Mouse (Mus musculus): ENCODE measurements around the gene Krt7.

Krt7 gene

DNA sequence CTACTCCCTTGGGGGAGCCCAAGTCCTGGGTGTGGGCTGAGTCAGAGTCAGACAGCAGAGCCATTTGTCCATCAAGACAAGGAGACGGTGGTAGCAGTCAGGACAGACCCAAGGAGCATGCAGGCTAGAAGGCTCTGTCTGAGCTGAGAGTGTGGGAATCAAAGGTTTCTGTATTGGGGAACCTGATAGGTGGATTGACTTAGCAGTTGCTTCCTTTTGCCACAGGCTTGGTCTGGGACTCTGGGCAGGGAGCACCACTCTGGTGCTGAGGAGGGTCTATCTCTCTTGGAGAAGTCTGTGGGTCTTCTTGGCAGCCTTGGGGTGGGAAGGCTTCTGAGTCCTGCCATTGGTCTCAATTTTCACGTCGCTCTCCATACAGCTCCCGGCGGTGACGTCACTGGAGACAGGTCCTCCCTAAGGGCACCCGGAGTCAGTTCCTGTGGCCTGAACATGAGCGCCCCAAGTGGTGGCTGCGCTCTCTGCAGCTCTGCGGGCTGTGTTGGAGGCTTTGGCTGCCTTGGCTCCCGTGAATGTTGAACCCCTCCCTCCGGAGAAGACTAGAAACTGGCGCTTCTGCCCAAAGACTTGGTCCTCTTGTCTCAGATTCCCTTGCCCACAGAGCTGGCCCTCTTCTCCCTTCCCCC is 42.4 kb downstream of the Krt7 start:
- DNase-seq = peak; percentile 44 to 47

DNA sequence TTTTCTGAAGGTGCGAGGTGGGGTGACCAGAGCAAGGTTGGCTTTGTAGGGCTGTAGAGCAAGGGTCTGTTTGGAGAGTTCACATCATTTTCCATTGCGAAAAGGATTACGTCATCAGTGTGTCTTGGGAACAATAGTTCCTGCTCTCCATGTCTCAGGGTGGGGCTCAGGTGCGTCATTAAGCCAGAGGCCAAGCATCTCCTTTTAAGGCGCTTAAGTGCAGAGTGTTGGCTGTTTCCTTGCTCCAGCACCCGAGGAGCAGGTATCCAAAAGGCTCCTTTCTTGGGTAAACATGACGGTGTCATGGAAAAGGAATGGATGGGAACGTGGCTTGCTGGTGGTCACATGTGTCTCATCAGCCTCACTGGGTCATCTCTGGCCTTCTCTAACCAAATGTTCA is 43.9 kb downstream of the Krt7 start:
- DNase-seq = no peak

DNA sequence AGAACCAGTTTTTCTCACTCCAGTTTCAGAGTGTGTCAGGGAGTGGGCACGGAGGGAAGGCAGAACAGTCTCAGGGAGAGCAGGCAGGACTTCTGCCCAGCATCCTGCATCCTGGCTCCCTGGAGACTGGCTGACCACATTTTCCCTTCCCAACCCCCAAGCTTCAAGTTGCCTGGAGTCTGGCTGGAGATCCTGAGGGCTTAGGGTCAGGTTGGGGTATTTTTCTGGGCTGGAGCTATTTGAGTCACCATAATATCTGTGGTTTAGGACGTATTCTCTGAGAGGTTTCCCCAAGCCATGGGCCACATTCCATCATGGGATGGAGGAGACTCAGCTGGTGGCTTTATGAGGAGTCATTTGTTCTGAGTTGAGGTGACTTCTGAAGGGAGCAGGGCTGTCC is 44.4 kb downstream of the Krt7 start:
- DNase-seq = no peak

DNA sequence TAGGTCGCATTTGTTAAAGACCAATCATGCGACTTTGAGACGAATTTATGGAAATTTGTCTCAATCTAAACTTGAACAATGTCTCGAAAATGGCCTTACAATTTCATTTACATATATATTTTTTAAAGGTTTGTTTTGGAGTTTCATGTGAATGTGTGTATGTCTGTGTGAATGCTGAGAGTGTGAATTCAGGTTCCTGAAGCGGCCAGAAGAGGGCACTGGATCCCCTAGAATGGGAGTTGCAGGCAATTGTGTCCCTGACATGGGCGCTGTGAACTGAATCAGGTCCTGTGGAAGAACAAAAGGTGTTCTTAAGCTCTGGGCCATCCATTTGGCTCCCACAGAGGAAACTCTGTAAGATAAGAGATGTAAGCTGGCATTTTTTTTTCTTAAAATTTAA is 45.0 kb downstream of the Krt7 start:
- DNase-seq = no peak

DNA sequence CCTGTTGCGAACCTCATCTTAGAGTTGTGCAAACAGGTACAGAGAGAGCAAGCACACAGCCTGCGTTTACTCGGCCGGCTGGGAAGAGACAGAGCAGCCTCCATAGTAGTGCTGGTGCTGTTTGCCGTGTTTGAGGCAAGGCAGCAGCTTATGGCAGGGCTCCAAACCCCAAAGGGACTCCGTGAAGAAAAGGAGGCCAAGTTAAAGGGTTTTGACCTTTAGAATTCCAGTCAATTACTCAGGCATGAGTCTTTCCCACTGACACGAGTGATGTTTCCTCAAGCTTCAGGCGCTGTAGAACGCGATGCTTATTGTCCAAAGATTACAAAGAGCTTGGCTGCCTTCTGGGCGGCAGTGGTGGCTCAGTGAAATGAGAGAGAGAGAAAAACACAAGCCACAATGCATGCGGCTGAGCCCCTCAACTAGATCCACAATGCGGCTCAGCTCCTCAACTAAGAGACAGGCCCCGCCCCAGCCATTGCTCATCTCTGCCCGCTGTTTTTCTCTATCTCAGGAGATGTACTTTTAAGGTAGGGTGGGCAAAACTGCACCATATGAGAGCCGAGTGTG is 47.6 kb downstream of the Krt7 start:
- no peak for DNase-seq

DNA sequence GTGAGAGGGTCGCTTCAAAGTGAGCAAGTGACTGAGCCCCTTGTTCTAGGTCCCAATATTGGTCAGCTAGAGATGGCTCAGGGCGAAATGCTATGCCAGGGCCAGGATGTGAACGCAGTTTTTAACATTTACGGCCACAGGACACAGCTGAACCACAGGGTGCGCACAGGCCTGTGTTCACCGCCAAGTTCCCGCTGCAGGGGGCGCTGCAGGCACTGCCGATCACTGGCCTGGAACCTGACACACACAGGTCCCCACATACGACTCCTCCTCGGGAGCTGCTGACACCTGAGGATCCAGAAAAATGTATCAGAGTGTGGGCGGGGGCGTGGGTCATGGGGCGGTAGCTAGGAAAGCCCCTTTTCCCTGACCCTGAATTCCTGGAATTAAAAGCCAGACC is 48.4 kb downstream of the Krt7 start:
- DNase-seq = no peak

DNA sequence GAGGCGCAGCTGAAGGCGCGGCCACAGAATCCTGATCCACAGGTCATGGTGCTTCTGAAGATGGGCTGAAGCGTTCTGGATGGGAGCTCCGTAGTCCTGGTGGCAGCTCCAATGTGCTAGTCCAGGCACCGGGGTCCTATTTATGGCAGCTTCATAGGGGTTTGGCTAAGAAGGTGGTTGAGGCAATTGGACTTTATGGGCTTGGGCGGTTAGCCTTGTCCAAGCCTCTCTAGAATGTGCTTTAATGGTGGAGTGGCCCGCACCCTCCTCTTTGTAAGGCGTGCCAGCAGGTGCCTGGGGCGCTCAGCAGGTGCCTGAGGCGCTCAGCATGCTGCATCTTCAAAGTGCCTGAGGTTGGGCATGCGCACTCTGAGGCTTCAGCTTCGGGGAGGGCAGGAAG is 52.8 kb downstream of the Krt7 start, which contains the start of gene Krt81:
TSS of gene Krt81 (minus strand) at position 101 of the 400 bp plus-strand sequence.
- no peak for DNase-seq

DNA sequence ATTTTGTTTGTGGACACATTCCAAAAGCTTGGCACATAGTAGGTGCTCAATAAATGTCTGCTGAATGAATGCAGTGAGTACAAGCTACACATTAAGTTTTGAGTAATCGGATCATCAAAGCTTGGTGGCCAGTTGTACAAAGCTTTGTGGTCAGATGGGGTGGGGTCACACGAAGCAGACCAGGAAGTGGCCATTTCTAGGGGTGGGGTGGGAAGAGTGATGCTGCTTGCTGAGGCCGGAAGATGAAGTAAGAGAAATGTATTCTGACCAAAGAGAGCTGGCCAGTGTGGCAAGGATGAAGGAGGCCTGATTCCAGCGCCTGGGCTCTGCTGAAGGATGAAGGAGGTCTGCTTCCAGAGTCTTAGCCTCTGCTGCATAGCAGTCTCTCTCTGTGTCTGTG is 58.2 kb downstream of the Krt7 start:
- DNase-seq = no peak

DNA sequence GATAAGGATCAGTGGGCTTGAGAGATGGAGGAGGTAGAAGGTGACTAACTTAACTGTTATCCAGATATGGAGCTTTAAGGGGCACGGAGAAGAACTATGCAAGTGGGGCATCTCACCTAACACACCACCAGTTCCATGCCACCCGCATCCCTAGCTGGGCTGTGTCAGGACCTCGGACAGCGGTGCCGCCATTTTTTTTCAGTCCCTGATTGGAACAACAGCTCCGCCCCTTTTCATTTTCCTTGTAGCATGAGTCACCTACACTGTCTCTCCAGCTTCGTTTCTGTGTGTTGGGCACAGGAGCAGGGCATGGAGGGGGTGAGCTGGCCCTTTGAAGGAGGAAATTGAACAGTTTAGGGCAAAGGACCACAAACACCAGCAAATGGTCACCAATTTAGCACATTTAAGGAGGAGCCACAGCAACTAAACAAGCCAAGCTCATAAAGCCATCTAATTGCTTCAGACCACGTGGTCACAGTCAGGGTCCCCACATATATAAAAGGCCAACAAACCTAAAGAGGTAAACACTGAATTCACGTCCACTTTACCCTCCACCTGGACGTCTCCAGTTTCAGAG is 62.2 kb downstream of the Krt7 start, which contains the start of gene Krt86:
TSS of gene Krt86 (plus strand) at position 527 of the 577 bp plus-strand sequence.
- no peak for DNase-seq

DNA sequence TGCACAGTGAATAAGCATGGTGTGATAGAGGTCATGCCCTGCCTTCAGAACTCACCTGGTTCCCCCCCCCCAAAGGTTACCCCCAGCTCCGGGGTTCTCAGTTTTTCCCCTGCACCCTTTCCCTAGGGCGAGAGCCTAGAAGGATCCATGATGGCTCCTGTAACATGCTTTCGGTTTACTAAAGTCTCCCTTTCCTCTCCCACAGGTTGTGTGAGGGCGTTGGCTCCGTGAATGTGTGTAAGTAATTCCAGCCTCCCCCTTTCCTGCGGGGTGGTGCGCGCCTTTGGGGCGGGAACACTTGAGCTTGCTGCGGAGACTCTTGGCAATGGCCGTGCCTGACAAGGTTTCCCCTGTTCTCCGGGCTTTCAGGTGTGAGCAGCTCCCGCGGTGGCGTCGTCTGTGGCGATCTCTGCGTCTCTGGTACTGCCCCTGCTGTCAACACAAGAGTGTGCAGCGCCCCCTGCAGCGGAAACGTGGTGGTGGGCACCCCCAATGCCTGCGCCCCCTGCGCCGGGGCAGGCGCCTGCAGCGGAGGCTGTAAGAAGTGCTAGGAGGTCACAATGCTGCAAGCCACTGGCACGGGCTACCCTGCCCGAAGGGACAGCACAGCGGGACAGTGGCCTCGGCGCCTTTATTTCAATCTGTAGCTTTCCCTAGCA is 68.3 kb downstream of the Krt7 start:
- peak; percentile 24 to 37 for DNase-seq

DNA sequence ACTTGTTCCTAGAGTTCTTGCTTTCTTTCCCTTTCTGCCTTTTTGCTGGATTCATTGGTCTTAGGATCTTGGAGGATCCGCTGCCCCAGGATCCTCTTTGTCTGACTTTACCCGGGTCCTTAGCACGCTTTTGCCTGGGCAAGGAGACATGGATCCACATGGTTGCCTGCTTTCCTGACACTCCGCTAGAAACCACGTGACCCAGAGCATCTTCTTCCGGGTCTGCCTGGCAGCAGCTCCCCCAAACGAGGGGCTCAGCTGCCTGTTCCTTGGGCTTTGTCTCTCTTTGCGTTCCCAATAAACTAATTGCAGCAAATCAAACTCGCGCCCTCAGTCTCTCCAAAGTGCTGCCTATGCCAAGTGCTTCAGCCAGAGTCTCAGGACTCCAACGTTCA is 68.8 kb downstream of the Krt7 start:
- no peak for DNase-seq

All from B cell, adult 2 months (primary cell).